Mouse (Mus musculus) ovary, postnatal 36 days (tissue): ENCODE results near the gene Mcu.

Experiments
- DNase-seq: peaks from one replicate; pipeline ENCODE4 v3.0.0; 2022; ENCODE audit warnings: low spot score, mixed read lengths

Mcu gene

DNA sequence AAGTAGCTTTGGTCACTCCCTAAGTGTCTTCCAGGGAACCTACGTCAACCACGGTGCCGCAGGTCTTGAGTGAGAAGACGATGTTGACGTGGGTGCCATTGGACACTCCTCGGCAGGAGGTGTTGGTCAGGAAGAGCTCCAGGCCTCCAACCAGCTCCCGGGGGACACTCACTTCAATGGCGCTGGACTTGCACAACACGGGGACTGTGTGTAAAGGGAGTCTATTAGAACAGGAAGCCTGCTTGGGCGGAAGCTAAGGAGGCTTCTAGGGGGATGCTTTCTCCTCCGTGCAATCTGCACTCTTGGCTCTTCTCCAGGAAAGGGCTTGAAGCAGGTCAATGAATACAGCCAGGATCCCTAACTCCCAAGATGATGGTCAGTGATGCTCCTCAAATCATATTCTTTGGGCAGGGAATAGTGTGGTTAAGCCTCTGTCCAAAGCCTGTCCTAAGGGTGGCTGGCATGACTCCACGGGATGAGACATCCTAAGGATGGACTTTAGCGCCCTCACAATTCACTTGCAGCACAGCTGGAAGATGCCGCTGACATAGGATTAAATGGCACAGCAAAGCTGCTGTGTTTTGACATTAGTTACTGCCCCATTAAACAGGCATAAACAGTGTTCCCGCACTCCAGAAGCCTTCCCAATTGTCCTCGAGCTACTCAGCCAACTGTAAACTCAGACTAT lies 186.9 kb downstream of the Mcu start:
- no peak for DNase-seq

DNA sequence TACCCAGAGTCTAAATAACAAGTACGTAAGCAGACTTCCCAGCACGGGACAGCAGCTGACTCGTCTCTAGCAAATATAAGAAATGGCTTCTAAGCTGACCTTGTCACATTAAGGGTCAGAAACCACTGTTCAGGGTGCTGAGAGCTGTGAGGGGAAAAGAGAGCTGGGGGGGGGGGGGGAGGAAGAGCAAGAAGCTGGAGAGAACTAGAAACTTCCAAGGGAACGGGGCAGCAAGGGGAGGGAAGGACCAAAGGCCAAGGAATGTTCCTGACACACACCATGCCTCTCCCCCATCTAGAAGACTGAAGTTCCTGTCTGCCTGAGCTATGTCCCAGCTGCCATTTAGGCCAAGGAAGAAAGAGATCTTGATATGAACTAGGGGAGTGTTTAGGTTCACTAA lies 190.1 kb downstream of the Mcu start:
- no peak for DNase-seq

DNA sequence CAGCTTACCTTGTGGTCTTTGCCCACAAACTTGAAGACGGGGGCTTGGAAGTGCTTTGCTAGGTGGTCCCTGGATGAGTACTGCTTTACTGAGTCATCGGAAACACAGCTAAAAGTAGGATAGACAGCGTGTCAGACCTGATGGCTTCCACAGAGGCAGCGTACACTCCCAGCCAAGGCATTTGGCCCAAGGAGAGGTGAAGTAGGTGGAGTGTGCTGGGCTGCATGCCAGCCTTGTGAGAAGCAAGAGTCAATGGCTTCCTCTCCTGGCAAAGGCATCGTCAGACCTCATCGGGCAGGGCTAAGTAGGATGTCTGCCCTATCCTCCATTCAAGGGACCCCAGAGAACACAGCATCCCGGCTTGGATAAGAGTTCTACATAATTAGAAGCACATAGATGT lies 191.1 kb downstream of the Mcu start:
- DNase-seq = peak; percentile 35

DNA sequence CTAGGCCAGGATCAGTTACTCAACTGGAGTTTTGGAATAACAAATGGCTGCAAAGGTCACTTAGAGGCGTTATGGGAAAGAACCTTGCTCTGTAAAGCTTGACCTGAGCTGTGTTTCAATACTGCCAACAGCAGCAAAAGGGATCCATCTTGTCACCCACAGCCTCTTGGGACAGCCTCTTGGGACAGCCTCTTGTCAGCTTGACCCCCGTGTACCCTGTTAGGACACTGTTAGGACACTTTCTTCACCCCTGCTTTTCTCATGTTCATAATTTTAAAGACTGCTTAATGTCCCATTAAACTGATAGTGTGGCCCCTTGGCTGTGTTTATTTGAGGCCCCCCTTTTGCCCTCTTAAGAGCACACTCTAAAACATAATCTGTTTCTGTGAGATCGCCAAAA lies 192.0 kb downstream of the Mcu start:
- no peak for DNase-seq

DNA sequence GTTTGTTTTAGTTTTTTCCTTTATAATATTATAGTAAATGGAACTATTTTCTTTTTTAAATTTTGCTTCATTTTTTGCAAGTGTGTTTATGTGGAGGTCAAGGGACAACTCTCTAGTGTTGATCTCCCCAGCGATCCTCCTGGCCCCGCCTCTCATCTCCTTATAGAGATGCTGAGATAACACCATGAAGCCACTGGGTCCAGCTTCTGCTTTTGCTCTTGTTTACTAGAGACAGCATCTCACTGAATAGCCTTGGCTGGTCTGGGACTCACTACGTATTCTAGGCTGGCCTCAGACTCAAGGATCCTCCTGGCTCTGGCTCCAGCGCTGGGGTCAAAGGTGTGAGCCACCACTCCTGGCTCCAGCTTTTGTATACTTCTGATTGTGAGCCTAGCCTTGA lies 197.0 kb downstream of the Mcu start:
- no peak for DNase-seq

DNA sequence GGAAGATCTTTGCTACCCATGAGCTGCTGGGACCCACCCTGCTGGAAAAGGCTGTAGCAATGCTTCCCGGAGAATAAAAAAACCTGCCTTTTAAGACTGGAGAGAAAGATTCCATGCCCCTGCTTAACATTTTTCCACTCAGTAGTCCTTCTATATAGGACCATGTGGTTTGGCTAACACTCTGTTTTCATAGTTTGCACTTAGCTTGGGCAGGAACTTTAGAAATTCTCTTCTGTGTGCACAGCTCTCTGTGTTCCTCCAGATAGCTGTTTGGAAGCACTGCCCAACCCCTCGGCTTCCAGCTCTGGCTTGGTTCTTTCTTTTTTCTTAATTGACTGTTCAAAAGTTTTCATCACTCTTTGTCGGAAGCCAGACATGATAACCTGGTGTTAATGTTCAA lies 199.9 kb downstream of the Mcu start:
- DNase-seq = no peak

DNA sequence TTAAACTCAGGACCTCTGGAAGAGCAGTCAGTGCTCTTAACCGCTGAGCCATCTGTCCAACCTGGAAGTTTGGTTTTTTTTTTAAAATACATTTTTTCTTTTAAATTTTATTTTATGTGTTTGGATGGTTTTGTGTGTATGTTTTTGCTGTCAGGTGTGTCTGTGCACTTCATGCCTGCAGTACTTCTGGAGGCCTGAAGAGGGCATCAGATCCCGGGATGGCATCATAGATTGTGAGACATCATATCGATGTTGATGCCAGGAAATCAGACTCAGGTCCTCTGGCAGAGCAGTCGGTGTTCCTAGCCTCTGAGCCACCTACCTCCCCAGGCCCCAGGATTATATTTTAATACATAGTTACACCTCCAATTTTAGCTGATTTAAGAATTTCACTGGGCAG lies 202.8 kb downstream of the Mcu start:
- no peak for DNase-seq

DNA sequence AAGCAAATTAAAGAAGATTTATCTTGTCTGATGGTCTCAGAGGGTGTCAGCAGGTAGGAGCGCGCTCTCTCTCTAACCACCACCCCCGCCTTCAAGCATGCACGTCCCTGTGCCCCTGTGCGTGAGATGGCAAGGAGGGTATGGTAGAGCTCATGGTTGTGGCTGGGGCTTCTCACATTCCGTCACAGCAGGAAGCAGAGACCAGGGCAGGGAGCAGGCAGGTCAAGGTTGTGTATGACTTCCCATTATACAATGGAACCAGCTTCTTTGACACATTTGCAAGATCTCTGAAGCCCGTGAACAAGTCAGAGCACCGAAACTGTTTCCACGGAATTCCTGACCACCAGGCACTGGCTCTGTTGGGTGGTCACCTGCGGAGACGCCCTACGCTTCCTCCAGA lies 206.2 kb downstream of the Mcu start:
- no peak for DNase-seq

DNA sequence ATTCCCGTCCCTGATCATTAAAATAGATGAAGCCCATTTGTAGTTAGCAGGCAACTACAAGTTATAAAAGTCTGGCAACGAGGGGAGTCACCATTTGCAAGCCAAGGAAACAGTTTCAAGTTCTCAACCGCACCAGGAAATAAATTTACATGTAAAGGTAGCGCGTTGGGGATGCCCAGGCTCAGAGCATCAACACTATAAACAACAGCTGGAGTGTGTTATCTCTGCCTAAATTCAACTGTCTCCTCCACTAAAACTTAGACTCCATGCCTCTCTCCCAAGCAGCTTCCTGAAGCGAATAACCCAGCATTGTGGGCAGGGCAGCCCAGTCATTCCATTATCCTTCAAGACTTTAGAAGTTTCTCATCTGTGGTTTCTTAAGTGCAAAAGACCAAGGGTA lies 208.0 kb downstream of the Mcu start:
- DNase-seq = no peak

DNA sequence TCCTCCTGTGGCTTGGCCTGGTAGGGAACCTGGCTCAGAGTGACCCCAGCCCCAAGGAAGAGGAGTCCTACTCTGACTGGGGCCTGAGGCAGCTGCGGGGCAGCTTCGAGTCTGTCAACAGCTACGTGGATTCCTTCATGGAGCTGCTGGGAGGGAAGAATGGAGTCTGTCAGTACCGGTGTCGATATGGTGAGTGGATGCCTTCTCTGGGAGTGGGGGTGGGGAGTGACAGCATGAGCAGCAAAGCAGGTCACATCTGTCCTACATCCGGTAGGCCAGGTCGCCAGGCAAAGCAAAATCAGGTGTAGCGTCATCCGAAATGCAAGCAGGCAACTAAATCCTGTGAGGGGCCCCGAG lies 212.7 kb downstream of the Mcu start:
- DNase-seq = no peak

DNA sequence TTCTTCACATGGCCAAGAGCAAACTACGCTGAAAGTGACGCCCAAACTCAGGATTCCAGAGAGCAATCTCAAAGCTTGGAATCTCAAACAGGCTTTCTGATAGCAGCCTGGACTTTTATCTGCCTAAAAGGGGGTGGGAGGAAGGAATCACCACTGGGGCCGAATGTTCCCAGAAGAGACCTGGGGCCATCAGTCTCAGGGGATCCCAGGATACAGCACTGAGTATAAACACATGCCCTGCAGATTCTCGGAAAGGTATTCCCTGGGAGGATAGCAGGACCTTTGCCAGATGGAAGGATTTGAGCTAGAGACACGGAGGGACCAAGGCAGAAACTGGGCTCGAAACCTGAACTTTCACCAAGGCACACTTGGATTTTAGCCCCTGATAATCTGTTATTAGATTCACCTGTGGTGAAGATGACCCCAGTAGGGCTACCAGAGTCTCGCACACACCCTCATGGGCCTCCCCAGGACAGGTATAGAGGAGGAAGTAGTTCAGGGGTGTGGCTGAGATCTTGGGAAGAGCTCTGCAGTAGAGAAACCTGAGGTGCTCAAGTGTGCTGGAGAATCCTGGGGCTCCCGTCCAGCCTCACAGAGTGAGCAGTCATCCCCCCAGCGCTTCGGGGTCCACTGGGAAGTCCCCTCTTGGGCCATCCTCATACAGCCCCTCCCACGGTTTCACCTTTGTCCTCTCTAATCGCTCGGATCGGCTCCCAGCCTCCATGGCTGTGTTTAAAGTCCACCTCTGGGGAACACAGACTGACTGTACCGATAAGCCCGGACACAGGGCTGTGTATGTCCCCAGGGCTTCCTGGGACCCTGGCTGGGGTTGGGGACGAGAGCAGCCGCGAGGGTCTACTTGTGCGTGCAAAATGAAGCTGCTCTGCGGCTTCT lies 213.3 kb downstream of the Mcu start, which contains the start of gene Pla2g12b:
TSS of gene Pla2g12b (plus strand) at position 762 of the 894 bp plus-strand sequence.
- DNase-seq = no peak
